Mouse (Mus musculus) embryonic facial prominence, embryonic 15.5 days (tissue): Measurements from ENCODE around the gene Ndufab1. TPM values are rescaled to one million over a fixed set of nuclear protein-coding genes. Genes with fewer than 3 reads are reported as not detected.

Experiments used
- ATAC-seq: fragments of 200-750 bp; cut with Nextera tagmentation; 2 replicates; pipeline ENCODE4 v1.8.0; 2017; ENCODE audit warnings: low read depth, moderate TSS enrichment; ENCODE audit not compliant: insufficient number of reproducible peaks, low FRiP score, low TSS enrichment
- H3K27ac ChIP-seq: fragments of 300-500 bp; sonication (generic); replicated peaks from 2 replicates; pipeline ENCODE4 v1.5.1; 2015; ENCODE audit warnings: mild to moderate bottlenecking, inconsistent platforms
- H3K27me3 ChIP-seq: fragments of 300-500 bp; sonication (generic); 2 replicates; pipeline ENCODE4 v1.6.1; 2015; ENCODE audit warnings: inconsistent platforms
- H3K36me3 ChIP-seq: fragments of 300-500 bp; sonication (generic); 2 replicates; pipeline ENCODE4 v1.6.1; 2015; ENCODE audit warnings: mild to moderate bottlenecking, inconsistent platforms
- H3K4me1 ChIP-seq: fragments of 300-500 bp; sonication (generic); 2 replicates; pipeline ENCODE4 v1.6.1; 2015; ENCODE audit warnings: inconsistent platforms
- H3K4me2 ChIP-seq: fragments of 300-500 bp; sonication (generic); replicated peaks from 2 replicates; pipeline ENCODE4 v1.6.1; 2015; ENCODE audit warnings: mild to moderate bottlenecking, inconsistent platforms
- H3K4me3 ChIP-seq: fragments of 300-500 bp; sonication (generic); replicated peaks from 2 replicates; pipeline ENCODE4 v1.5.1; 2015; ENCODE audit warnings: mild to moderate bottlenecking, inconsistent platforms
- H3K9ac ChIP-seq: fragments of 300-500 bp; sonication (generic); 2 replicates; pipeline ENCODE4 v1.6.1; 2015; ENCODE audit warnings: inconsistent platforms
- H3K9me3 ChIP-seq: fragments of 300-500 bp; sonication (generic); replicated peaks from 2 replicates; pipeline ENCODE4 v1.6.1; 2016; ENCODE audit warnings: inconsistent platforms
- WGBS: fragments of 180-500 bp; shearing (Covaris S2); methylation state at CpG from one replicate; pipeline ENCODE4 v1.1.7; 2015; 5-methylcytosine and 5-hydroxymethylcytosine counted together
- polyA plus RNA-seq: library from polyadenylated mRNA; unstranded; fragments of >200 nt; fragmentation: Nextera tagmentation; extraction: Ambion mirVana; gene quantifications from 2 replicates; pipeline ENCODE4 v1.2.1, GENCODE M21; 2015

The Ndufab1 gene
- polyA plus RNA-seq, result 559 TPM in 2 replicates

DNA sequence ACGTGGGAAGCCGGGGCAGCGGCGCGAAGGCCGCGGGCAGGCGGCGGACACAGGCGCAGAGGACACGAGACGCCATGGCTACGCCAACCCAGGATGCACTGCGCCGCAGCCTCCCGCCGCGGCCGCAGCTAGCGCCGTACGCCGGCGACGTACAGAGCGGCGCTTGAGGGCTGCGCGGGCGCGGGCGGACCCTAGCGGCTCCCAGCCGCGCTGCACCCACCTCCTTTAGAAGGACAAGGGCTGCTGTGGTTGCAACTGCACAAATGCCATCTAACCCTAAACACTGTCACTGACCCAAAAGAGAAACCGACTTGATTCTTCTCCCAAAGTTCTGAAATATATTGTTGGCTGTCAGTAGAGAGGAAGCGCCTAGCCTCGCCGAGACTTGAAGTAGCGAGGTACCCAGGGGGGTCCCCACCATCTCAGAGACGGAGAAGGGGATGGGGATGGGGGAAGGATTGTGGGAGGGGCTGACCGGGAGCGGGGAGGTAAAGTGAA lies at the start of gene Ndufab1:
Gene Ndufab1, minus strand, starts transcription at position 140 of the 498 bp plus-strand sequence.
- H3K4me3 ChIP-seq, result peak within 1 kb of the TSS; percentile 70
- no peaks in the 10 kb centered on the region for H3K27me3 ChIP-seq
- ATAC-seq, result peak; percentile 97
- H3K4me2 ChIP-seq, result peak within 1 kb of the TSS; percentile 81
- peaks cover 15% of the 10 kb centered on the region; the same call in 1 of the 2 replicates for H3K36me3 ChIP-seq
- under 1% methylated on average over 43 of the region's 43 CpGs for WGBS
- H3K4me1 ChIP-seq, result peaks cover 19% of the 10 kb centered on the region
- H3K9me3 ChIP-seq, result no peaks in the 10 kb centered on the region
- no peak within 1 kb of the TSS; the same call in 1 of the 2 replicates for H3K27ac ChIP-seq
- H3K9ac ChIP-seq, result peak within 1 kb of the TSS; percentile 81

- no peak overlapping the region for H3K27ac ChIP-seq
- no peaks in the 10 kb centered on the region for H3K4me1 ChIP-seq
- no peaks in the 10 kb centered on the region for H3K27me3 ChIP-seq
- no peaks in the 10 kb centered on the region for H3K9me3 ChIP-seq
- H3K36me3 ChIP-seq, result peaks cover 91% of the 10 kb centered on the region
- no peak overlapping the region for H3K4me3 ChIP-seq
- H3K4me2 ChIP-seq, result no peak overlapping the region
- no peak overlapping the region for H3K9ac ChIP-seq
- no peak for ATAC-seq
Observed at GRCm38 (mm10) chr7:122140991-122141390, 39.3 kb upstream of the Ndufab1 start.

DNA sequence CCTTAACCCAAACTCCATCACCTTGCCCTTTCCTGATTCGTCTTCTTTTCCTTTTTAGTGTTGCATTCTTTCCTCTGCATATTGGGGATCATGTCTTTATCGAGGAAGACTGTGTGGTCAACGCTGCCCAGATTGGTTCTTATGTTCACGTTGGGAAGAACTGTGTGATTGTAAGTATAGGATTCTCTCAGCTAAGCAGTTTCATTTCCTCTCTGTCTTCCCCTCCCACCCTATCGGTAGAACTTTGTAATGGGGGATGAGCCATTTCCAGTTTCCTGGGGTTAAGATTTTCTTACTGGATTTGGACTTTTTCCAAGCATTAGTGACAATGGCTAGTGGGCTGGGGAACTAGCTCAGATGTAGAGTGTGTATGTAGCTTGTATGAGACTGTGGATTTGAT lies 36.5 kb upstream of the Ndufab1 start:
- H3K27ac ChIP-seq, result no peak overlapping the region
- no peak overlapping the region for H3K4me3 ChIP-seq
- H3K27me3 ChIP-seq, result no peaks in the 10 kb centered on the region
- no peak overlapping the region for H3K4me2 ChIP-seq
- WGBS, result 91% methylated on average over 5 of the region's 5 CpGs
- H3K4me1 ChIP-seq, result 0 out of 2 replicates have a peak, but pooled peaks cover 7% of the 10 kb centered on the region
- no peak overlapping the region for H3K9ac ChIP-seq
- peaks cover 79% of the 10 kb centered on the region for H3K36me3 ChIP-seq
- no peaks in the 10 kb centered on the region for H3K9me3 ChIP-seq
- no peak for ATAC-seq

DNA sequence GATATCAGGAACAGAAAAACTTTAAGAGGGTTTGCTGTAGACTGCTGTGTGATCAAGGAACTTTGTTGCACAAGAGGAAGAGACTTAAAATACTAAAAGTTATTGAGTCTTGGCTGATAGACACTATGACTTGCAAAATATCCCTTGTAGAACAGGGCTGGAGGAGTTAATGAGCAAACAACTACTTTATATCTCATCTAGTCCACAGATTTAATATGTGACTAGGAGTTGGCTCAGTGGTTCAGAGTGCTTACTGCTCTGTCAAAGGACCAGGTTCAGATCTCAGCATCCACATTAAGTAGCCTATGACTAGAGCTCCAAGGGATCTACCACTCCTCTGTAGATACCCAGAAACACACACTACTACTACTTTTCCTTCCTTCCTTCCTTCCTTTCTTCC lies 35.4 kb upstream of the Ndufab1 start:
- no peak for ATAC-seq
- Histone ChIP-seq H3K27me3 (no peaks in the 10 kb centered on the region), H3K9me3 (no peaks in the 10 kb centered on the region), H3K4me2 (no peak overlapping the region), H3K27ac (no peak overlapping the region), H3K36me3 (peaks cover 70% of the 10 kb centered on the region), H3K4me1 (0 out of 2 replicates have a peak, but pooled peaks cover 9% of the 10 kb centered on the region), H3K9ac (no peak overlapping the region), H3K4me3 (no peak overlapping the region)

DNA sequence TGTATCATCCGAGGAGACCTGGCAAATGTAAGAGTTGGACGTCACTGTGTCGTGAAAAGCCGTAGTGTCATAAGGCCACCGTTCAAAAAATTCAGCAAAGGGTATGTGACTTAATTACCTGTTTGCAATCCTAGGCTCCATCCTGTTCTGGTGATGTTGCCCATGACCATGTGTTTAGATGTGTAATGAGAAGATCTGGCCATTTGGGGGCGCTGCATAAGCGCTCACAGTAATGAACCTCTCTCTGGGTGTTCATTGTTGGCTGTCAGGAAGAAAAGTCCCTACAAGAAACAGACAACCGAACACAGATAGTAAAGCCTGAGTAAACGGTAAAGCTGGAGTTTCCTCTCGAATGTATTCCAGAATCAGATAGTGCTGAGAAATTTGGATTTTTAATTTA lies 33.4 kb upstream of the Ndufab1 start:
- 0 out of 2 replicates have a peak, but pooled peaks cover 10% of the 10 kb centered on the region for H3K4me1 ChIP-seq
- no peak overlapping the region for H3K4me3 ChIP-seq
- H3K27me3 ChIP-seq, result no peaks in the 10 kb centered on the region
- H3K36me3 ChIP-seq, result peaks cover 51% of the 10 kb centered on the region
- ATAC-seq, result no peak
- H3K9me3 ChIP-seq, result no peaks in the 10 kb centered on the region
- H3K27ac ChIP-seq, result no peak overlapping the region
- 74% methylated on average over 10 of the region's 10 CpGs for WGBS
- H3K4me2 ChIP-seq, result no peak overlapping the region
- H3K9ac ChIP-seq, result no peak overlapping the region

- Histone ChIP-seq H3K9me3 (no peaks in the 10 kb centered on the region), H3K27ac (peak overlapping the region; percentile 80; the same call in 1 of the 2 replicates)
Observed at GRCm38 (mm10) chr7:122133338-122133625, 31.6 kb upstream of the Ndufab1 start.

DNA sequence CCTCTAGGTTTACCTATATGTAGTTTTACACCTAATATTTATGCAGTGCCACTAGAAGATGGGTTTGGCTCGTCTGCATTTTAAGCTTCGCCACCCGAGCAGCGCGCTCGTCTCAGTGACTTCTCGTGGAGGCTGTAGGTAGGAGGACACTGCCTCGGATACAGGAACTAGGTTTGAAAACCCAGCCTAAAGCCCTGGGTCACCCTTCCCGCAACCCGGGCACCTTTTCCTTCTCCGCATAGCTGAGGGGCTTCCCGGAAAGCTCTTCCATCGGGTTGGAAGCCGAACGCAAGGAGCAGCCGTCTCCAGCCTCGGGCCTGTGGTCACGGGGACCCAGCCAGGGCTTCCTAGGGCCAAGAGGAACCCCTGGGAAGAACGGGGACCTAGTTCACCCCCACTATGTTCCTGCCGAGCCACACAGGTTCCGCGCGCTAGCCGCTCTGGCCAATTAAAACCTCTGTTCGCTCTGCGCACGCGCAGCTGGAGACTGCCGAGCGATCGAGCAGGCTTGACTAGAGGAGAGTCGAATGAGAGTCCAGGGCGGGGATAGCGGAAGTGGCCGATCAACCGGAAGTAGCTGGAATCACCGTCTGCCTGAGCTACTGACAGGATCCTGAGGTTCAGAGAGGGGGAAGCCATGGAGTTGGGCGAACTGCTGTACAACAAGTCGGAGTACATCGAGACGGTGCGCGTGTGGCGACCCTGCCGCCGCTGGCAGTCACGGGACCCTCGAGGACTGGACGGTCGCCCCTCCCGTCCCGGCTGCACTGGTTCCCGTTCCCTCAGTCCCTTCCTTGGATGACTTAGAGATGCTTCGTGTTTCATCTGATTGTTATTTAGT lies 31.0 kb upstream of the Ndufab1 start, which contains the start of the genes Palb2 and Dctn5:
Gene Palb2, minus strand, starts transcription at position 489 of the 841 bp plus-strand sequence.
Gene Dctn5, plus strand, starts transcription at position 545 of the 841 bp plus-strand sequence.
- WGBS, result under 1% methylated on average over 54 of the region's 54 CpGs
- H3K9me3 ChIP-seq, result no peaks in the 10 kb centered on the region
- peaks cover 36% of the 10 kb centered on the region for H3K36me3 ChIP-seq
- peak; percentile 95 for ATAC-seq
- H3K4me3 ChIP-seq, result peak within 1 kb of the TSS; percentile 76
- H3K4me1 ChIP-seq, result 0 out of 2 replicates have a peak, but pooled peaks cover 10% of the 10 kb centered on the region
- no peaks in the 10 kb centered on the region for H3K27me3 ChIP-seq
- H3K4me2 ChIP-seq, result peak within 1 kb of the TSS; percentile 68
- H3K9ac ChIP-seq, result peak within 1 kb of the TSS; percentile 77
- peak within 1 kb of the TSS; percentile 80 for H3K27ac ChIP-seq

More at GRCm38 (mm10) chr7:122133338-122133625, 31.6 kb upstream of the Ndufab1 start:
- no peaks in the 10 kb centered on the region for H3K27me3 ChIP-seq
- WGBS, result 15% methylated on average over 8 of the region's 8 CpGs
- 0 out of 2 replicates have a peak, but pooled peaks have one; percentile 20 for ATAC-seq
- H3K4me3 ChIP-seq, result peak overlapping the region; percentile 76
- H3K4me1 ChIP-seq, result 0 out of 2 replicates have a peak, but pooled peaks cover 10% of the 10 kb centered on the region
- peak overlapping the region; percentile 77 for H3K9ac ChIP-seq
- peak overlapping the region; percentile 50 for H3K4me2 ChIP-seq
- H3K36me3 ChIP-seq, result peaks cover 34% of the 10 kb centered on the region

GRCm38 (mm10) chr7:122131834-122132233 lies 30.1 kb upstream of the Ndufab1 start:
- ATAC-seq, result no peak
- 0 out of 2 replicates have a peak, but pooled peaks cover 10% of the 10 kb centered on the region for H3K4me1 ChIP-seq
- H3K4me2 ChIP-seq, result peak overlapping the region; percentile 68
- H3K36me3 ChIP-seq, result peaks cover 37% of the 10 kb centered on the region
- H3K4me3 ChIP-seq, result peak overlapping the region; percentile 76
- no peak overlapping the region for H3K9ac ChIP-seq
- no peaks in the 10 kb centered on the region for H3K27me3 ChIP-seq
- no peak overlapping the region for H3K27ac ChIP-seq
- no peaks in the 10 kb centered on the region for H3K9me3 ChIP-seq

GRCm38 (mm10) chr7:122126946-122127345 lies 25.3 kb upstream of the Ndufab1 start:
- Histone ChIP-seq H3K4me1 (no peaks in the 10 kb centered on the region), H3K9ac (no peak overlapping the region), H3K4me3 (no peak overlapping the region), H3K27ac (no peak overlapping the region), H3K27me3 (no peaks in the 10 kb centered on the region), H3K9me3 (no peaks in the 10 kb centered on the region), H3K36me3 (peaks cover 47% of the 10 kb centered on the region), H3K4me2 (no peak overlapping the region)
- ATAC-seq, result no peak
- 91% methylated on average over 11 of the region's 11 CpGs for WGBS

DNA sequence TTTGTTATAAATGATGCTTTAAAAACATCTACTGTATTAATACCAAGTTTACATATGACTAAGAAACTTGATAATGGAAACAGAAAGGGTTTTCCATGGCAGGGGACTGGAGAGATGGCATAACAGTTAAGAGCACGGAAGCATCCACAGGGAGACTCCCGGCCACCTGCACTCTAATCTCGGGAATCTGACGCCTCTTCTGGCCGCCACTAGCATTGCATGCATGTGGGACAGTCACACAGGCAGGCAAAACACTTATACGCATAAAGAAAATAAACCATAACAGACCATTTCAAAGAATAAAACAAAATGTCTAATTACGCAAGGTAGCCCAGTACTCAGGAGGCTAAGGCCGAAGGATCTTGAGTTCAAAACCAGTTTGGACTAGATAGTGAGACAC lies 23.9 kb upstream of the Ndufab1 start:
- H3K9ac ChIP-seq, result no peak overlapping the region
- no peak overlapping the region for H3K4me3 ChIP-seq
- H3K27me3 ChIP-seq, result no peaks in the 10 kb centered on the region
- no peaks in the 10 kb centered on the region for H3K4me1 ChIP-seq
- H3K4me2 ChIP-seq, result no peak overlapping the region
- WGBS, result 68% methylated on average over 8 of the region's 8 CpGs
- peaks cover 51% of the 10 kb centered on the region for H3K36me3 ChIP-seq
- H3K27ac ChIP-seq, result no peak overlapping the region
- H3K9me3 ChIP-seq, result no peaks in the 10 kb centered on the region
- ATAC-seq, result no peak

DNA sequence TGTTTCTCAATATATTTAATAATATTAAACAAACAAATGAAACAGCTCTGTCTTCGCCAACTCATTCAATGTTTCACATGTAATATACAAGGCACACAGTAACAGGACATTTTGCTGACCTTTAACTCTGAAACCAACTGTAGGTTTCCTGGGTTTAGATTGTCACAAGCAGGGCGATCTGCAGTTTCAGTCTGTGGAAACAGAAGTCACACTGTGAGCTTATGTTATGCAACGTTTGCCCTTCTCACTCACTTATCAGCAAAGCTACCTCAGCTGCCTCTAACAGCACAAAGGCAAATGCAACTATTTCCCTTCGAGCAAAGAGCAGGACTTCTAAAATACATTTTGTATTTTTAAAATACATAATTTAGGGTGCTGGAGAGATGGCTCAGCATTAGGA lies 21.8 kb upstream of the Ndufab1 start:
- 81% methylated on average over 4 of the region's 4 CpGs for WGBS
- no peaks in the 10 kb centered on the region for H3K4me1 ChIP-seq
- H3K9me3 ChIP-seq, result no peaks in the 10 kb centered on the region
- H3K9ac ChIP-seq, result no peak overlapping the region
- H3K4me2 ChIP-seq, result no peak overlapping the region
- H3K27me3 ChIP-seq, result no peaks in the 10 kb centered on the region
- ATAC-seq, result no peak
- no peak overlapping the region for H3K4me3 ChIP-seq
- peaks cover 62% of the 10 kb centered on the region for H3K36me3 ChIP-seq
- H3K27ac ChIP-seq, result no peak overlapping the region
